ENCODE assay signal across 25 mouse cellular contexts in the genomic region with DNA sequence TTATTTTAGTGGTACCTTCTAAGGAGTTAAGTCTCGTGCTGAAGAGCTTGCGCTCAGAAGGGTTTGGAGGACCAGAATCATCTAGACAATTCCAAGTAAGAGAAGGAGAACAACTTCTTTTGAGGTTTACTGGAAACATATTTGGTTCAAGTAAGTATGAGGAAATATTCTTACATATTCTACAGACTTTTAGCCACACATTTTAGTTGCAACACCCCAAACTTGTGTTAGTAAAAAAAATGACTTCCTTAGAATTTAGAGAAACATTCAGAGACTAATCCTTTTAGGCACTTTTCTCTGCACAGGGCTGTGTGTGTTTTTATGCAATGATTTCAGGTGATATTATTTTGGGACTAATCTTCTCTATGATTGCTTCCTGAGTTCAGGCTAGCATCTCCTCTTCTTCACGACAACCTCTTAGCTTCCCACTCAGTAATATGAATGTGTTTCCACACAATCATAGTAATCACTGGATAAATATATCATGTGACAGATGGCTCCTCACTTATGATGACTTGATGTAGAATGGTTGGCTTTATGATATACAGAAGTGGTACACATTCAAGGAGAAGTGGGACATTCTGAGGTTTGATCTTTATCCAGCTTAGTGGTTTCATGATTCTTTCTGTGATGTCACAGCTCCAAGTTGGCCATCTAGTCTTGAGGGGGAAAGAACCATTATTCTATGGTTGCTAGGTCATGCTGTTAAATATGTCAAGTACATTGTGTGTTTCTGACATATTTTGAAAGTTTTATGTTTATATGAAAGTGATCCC. TPM values are rescaled to one million over a fixed set of nuclear protein-coding genes. Genes with fewer than 3 reads are reported as not detected.
"Had no signal": no experiment of that assay in that cellular context is flagged by ENCODE, and none has a peak within 500 bp of the region (broad histone marks: within the 10 kb centered on the region; RNA-seq: fewer than 3 reads in every experiment).

No protein-coding gene starts in this region.

- H3K36me3 ChIP-seq: liver, embryonic 13.5 days; liver, embryonic 15.5 days; lung, embryonic 15.5 days; midbrain, embryonic 13.5 days; midbrain, embryonic 15.5 days; neural tube, embryonic 13.5 days; neural tube, embryonic 15.5 days had no signal

- H3K9me3 ChIP-seq: liver, embryonic 13.5 days; liver, embryonic 15.5 days; lung, embryonic 15.5 days; megakaryocyte, embryonic 14.5 days; midbrain, embryonic 13.5 days; midbrain, embryonic 15.5 days; neural tube, embryonic 13.5 days; neural tube, embryonic 15.5 days had no signal

- DNase-seq: liver, embryonic 13.5 days; liver, postnatal 0 days; lung, adult 2 months; lung, postnatal 10 days; retina, postnatal 1 day; right cerebral cortex, adult 18-20 months; right cerebral cortex, postnatal 25 days; thymus, adult 18-20 months; thymus, postnatal 14 days; thymus, postnatal 36 days had no signal

- H3K9ac ChIP-seq: liver, embryonic 13.5 days; liver, embryonic 15.5 days; liver, postnatal 0 days; lung, embryonic 15.5 days; midbrain, embryonic 13.5 days; midbrain, embryonic 15.5 days; neural tube, embryonic 13.5 days; neural tube, embryonic 15.5 days had no signal

- H3K4me2 ChIP-seq: liver, embryonic 13.5 days; liver, embryonic 15.5 days; lung, embryonic 15.5 days; midbrain, embryonic 11.5 days; midbrain, embryonic 13.5 days; midbrain, embryonic 15.5 days; neural tube, embryonic 13.5 days; neural tube, embryonic 15.5 days had no signal

- H3K27ac ChIP-seq: liver, embryonic 13.5 days; liver, embryonic 15.5 days; lung, embryonic 15.5 days; macrophage; midbrain, embryonic 13.5 days; midbrain, embryonic 15.5 days; neural tube, embryonic 13.5 days; neural tube, embryonic 15.5 days had no signal

- ATAC-seq: liver, postnatal 0 days; midbrain, embryonic 13.5 days; midbrain, embryonic 15.5 days had no signal

- H3K27me3 ChIP-seq: liver, embryonic 13.5 days; liver, embryonic 15.5 days; lung, embryonic 15.5 days; megakaryocyte, embryonic 14.5 days; midbrain, embryonic 13.5 days; midbrain, embryonic 15.5 days; neural tube, embryonic 13.5 days; neural tube, embryonic 15.5 days had no signal

- H3K4me3 ChIP-seq: liver, embryonic 13.5 days; liver, embryonic 15.5 days; lung, embryonic 15.5 days; megakaryocyte, embryonic 14.5 days; midbrain, embryonic 13.5 days; midbrain, embryonic 15.5 days; myocyte; neural tube, embryonic 13.5 days; neural tube, embryonic 15.5 days had no signal

- H3K4me1 ChIP-seq: liver, embryonic 13.5 days; liver, embryonic 15.5 days; lung, embryonic 15.5 days; midbrain, embryonic 13.5 days; midbrain, embryonic 15.5 days; neural tube, embryonic 13.5 days; neural tube, embryonic 15.5 days had no signal

RNA-seq across cellular contexts. Expression of a gene that starts 29.5 kb away (rescaled TPM):
- polyA plus RNA-seq: liver, embryonic 13.5 days; liver, embryonic 15.5 days; liver, postnatal 0 days; lung, adult 2 months; lung, embryonic 15.5 days; macrophage; midbrain, embryonic 11.5 days; midbrain, embryonic 13.5 days; midbrain, embryonic 15.5 days; midbrain, postnatal 0 days; neural tube, embryonic 11.5 days; neural tube, embryonic 13.5 days; neural tube, embryonic 15.5 days; stomach, embryonic 14.5 days; stomach, embryonic 16.5 days; thymus, postnatal 0 days had no signal
